Mouse (Mus musculus) frontal cortex, adult 2 months (tissue): ENCODE measurements at regions not wholly inside any gene's neighbourhood (a gene's known extent, or its start where the extent isn't known, plus 50 kb on each side); places are given as distances from the start of the nearest gene placed in this dataset.

ENCODE experiments used
- DNase-seq, 2 experiments: peaks; one replicate each; pipeline ENCODE4 v3.0.0; 2022; ENCODE audit warnings: low spot score in 1 of 2; ENCODE audit errors: extremely low spot score in 1 of 2

DNA sequence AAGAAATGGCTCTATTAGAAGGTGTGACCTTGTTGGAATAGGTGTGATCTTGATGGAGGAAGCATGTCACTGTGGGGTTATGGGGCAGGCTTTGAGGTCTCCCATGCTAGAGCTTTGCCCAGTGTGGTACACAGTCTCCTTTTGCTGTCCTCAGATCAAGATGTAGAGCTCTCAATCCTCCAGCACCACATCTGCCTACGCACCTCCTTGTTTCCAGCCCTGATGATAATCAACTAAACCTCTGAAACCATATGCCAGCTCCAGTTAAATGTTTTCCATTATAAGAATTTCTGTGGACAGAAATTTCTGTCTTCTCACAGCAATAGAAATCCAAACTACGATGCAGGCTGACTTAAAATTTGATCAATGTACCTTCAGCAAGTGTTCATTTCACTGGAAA is 103.8 kb downstream of the Gm10260 start:
- no peak for DNase-seq

- DNase-seq, result peak in 1 of 2 experiments; percentile 69
Observed at GRCm38 (mm10) chr13:97652279-97652678, 108.2 kb downstream of the Gm10260 start.

DNA sequence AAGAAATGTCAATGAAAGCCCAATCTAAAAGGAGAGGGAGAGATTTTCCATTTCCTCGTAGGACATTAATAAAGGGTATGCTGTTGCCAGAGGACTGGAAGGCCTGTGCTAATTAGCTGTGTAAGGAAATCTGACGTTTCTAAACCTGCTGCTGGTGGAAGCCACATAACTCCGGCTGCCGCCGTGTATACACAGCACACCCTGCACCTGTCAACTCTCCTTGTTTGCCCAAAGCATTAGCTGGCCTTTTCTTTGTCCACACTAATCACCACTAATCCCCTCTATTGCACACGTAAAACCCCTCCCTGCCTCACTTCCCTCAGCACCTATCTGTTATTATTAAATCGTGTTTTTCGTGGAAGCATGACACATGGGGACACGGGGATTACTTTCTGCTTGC is 108.7 kb downstream of the Gm10260 start:
- no peak for DNase-seq

DNA sequence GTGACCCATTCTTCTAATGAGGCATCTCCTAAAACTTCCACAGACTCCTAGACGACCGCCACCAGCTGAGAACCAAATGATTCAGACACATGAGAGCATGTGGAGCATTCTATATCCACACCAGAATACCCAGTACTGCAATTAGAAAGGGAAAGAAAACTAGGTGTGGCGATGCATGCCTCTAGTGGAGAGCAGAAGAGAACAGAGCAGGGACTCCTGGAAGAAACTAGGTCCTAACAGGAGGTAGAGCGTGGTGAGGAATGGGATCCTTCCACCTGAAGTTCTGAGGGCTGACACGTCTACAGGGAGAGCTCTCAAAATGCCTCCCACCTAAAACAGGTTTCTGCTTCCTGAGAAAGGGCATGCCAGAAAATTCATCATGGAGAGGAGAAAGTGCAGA is 109.3 kb downstream of the Gm10260 start:
- DNase-seq, result no peak

- no peak for DNase-seq
Observed at GRCm38 (mm10) chr13:97650191-97650590, 110.2 kb downstream of the Gm10260 start.

DNA sequence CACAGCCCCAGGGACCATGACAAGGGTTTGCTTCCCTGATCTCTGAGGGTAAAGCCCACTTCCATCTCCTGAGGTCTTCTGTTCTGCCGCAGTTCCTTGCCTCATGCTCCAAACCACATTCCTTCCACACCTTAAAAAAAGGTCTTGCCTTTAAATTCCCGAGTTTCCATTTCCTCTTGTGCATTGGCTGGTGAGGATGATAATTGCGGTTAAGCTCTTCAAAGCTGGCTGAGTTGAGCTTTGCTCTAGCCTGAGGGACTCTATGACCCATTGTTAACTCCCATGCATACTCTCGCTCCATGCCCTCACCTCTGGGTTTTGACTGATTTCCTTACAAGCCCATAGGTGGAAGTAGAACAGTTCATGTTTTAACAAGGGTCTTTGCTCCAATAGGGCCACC is 112.9 kb downstream of the Gm10260 start:
- no peak for DNase-seq

- no peak for DNase-seq
Observed at GRCm38 (mm10) chr13:97646021-97646385, 114.4 kb downstream of the Gm10260 start.

DNA sequence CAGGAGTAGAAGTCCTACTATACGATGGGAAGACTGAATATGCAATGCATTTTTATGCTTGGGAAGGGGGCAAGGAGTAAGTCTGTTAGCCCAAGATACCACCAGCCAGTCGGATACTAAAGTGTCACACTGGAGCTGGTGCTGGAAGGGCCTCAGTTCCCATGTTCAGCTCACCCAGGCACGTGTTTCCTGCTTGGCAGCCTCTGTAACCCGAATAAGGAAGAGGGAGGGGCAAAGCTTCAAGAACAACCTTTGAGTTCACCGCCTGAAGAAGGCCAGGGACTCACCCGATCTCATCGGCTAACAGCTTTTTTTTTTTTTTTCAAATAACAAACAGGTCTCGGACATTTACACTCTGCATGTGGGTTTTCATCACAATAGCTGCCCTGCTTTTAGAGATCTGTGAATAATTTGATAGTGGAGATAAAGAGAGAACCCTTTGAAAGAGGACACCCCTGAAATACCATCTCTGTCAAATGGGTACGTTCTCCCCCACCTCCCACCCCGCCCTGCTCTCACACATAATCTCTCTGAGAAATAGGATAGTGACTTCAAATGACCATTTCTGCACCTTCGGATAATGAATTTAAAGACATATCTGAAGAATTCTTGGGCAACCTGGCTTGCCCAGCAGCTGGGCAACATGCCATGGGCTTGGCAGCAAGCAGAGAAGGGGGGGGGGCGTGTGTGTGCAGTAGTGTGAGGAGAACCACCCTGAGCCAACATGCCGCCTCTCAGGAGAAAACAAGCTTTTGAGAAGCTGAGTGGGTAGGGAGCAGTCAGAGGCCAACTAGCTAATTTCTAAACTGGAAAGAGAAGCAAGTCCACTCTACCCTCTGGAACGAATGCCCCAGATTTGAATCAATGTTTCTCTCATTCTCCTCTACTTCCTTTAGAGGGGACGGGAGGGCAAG is 115.1 kb downstream of the Gm10260 start:
- DNase-seq, result no peak

GRCm38 (mm10) chr13:97640236-97640635 is 120.2 kb downstream of the Gm10260 start:
- no peak for DNase-seq

DNA sequence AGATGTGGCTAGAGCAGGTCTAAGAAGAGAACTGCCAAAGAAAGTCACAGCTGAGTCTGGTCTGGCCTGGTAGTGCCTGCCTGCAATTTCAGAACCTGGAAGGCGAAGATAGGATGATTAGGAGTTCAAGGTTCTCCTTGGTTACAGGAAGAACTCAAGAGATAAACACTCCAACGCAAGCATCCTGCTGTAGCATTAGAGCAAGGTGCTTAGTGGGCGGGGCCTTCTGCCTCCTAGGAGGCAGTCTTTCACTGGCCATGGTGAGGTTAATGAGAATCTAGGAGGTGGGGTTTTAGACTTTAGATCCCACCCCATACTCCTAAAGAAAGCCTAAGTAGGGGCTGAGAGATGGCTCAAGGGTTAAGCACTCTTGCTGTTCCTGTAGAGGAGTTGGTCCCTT is 120.8 kb downstream of the Gm10260 start:
- DNase-seq, result no peak

DNA sequence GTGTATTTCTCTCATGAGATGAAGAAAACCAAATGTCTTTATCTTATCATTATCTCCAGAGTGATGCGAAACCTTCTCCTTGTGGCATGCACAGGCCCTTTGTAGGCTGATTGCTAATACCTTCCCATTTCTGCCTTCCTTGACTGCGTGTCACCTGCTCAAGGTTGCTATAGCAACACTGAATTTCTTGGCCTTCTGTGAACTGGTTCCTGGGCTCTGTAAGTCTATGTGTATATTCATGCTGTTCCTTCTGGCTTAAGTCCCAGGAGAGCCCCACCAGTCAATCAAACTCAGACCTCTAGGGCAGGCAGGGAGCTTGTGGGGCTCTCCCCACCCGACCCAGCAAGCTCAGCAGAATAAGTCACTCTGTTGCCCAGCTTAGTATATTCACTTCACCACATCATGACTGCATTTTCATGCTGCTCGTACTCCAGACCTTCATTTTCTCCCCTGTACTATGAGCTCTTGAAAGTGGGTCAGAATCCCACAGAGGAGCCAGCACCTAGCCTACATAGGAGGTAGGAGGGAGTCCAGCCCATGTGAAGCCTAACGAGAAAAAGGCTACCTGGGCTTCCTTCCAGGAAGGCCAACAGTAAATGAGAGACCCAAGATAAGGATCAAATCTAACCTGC is 121.9 kb downstream of the Gm10260 start:
- DNase-seq, result no peak

DNA sequence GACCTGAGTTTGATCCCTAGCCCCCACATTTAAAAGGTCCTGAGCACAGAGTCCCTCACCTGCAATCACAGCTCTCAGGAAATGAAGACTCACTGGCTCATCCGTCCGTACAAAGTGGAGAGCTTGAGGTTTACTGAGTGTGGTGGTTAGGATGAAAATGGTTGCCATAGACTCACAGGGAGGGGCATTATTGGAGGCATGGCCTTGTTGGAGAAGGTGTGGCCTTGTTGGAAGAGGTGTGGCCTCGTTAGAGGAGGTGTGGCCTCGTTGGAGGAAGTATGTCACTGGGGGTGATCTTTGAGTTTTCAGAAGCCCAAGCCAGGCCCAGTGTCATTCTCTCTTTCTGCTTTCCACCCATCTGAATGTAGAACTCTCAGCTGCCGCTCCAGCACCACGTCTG is 122.9 kb downstream of the Gm10260 start:
- DNase-seq, result no peak

GRCm38 (mm10) chr13:97634041-97634788 is 126.2 kb downstream of the Gm10260 start:
- DNase-seq, result peak; percentile 79 to 85

- DNase-seq, result peak in 1 of 2 experiments; percentile 58
Observed at GRCm38 (mm10) chr13:97633551-97633950, 126.9 kb downstream of the Gm10260 start.

DNA sequence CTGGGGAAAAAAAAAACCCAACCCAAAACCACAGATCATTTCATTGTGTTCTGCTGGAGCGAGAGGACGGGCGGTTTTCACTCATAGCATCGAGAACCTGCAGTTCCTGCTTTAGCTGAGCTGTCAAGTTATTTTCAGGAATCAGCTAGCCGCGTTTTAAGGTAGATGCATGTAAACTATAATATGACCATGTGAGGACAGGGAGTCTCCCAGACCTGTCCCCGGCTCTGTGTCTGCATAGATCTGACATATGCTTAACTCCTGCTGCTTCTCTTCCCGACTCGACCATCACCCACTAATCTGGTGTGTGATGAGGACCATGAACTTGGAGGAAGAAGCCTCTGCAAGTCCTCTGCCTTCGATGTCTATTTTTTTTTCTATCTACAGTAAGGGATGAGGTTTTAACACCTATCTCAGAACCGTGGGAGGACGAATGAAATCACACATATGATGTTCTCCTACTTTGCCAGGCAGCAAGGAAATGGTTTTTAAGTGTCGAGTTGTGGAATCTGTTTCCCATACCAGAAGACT is 128.5 kb downstream of the Gm10260 start:
- peak; percentile 66 to 78 for DNase-seq

- no peak for DNase-seq
Observed at GRCm38 (mm10) chr13:97630921-97631320, 129.5 kb downstream of the Gm10260 start.

GRCm38 (mm10) chr13:97628608-97629007 is 131.8 kb downstream of the Gm10260 start:
- peak; percentile 53 to 71 for DNase-seq

DNA sequence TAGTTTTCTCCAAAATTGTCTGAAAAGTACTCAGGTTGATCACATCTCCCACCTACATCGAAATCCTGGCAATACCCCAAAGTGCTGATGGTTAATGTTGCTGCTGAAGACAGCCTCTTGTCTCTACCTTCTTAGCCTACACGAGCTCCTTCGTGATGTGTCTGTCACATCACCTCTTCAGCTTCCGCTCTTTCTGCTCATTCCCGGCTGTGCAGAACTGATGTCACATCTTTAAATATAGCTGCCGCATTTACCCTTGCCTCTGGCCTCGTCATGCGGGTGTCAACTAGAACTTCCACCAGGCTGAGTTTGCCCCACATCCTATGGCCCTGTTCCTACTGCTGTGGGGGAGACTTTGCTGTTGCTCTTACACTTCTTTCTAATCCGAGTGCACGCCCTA is 133.2 kb downstream of the Gm10260 start:
- peak in 1 of 2 experiments; percentile 73 for DNase-seq

DNA sequence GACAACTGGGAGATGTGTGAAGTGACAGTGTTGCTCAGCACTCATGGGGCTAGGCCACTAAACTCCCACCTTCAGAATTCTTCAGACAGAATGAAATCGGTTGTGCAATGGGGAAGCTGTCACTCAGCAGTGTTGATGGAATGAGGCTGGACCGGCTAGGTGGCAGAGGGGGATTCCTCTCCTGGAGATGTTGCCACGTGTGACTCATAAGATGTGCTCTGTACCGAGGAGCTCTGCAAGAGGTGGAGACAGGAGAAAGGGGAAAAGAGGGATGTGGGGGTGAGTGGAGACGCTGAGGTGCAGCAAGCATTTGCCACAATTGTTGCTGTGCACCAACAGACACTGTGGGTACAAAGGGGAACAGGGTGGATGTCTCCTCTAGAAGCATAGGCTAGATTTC is 133.6 kb downstream of the Gm10260 start:
- no peak for DNase-seq

GRCm38 (mm10) chr13:97626116-97626515 is 134.3 kb downstream of the Gm10260 start:
- DNase-seq, result no peak

GRCm38 (mm10) chr13:97625391-97625790 is 135.0 kb downstream of the Gm10260 start:
- DNase-seq, result no peak
